Mouse (Mus musculus) embryo, embryonic 9.5 days (tissue): Measurements from ENCODE around the gene Nanos1.

Source experiments
- DNase-seq: peaks from one replicate; pipeline ENCODE4 v3.0.0-alpha.2; 2017; ENCODE audit errors: extremely low spot score

Gene Nanos1

GRCm38 (mm10) chr19:60755438-60756191 lies at the start of gene Nanos1:
Nanos1 (plus strand) TSS chr19:60755987.
- DNase-seq: peak; percentile 89

DNA sequence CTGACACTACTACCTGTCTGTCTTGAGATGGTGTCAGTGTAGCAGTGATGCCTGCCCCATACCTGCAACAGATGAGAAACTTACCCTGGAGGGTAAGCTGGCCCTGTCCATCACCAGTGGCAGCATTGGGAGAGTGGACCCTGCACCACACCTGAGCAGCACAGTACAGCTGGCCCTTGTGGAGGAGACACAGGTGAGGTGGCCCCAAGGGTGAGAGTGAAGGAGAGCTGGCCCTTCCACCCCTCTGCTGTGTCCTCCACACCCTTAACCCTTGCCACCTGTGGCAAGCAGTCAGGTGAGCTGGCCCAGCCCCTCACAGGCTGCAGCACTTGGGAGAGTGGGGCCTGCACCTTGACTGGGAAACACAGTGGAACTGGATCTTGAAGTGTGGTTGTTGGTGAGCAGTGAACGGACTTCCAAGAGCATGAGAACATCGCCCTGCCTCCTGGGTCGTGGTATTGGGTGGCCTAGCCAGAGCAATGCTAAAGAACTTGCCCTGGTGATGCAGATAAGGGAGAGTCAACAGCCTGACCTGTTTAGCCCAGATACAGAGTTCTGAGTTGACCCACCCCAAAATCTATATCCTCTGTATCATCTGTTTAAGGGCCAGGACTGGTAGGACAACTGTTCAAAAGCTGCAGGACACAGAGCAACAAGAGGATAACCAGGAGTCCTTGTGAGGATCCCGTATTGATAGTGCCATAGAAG lies 46.4 kb upstream of the Nanos1 start:
- no peak for DNase-seq

GRCm38 (mm10) chr19:60710196-60710595 lies 45.6 kb upstream of the Nanos1 start:
- DNase-seq: no peak

- no peak for DNase-seq
These were observed 43.2 kb upstream of the Nanos1 start for GRCm38 (mm10) chr19:60712577-60712976.

GRCm38 (mm10) chr19:60716381-60716780 lies 39.4 kb upstream of the Nanos1 start:
- DNase-seq: no peak

DNA sequence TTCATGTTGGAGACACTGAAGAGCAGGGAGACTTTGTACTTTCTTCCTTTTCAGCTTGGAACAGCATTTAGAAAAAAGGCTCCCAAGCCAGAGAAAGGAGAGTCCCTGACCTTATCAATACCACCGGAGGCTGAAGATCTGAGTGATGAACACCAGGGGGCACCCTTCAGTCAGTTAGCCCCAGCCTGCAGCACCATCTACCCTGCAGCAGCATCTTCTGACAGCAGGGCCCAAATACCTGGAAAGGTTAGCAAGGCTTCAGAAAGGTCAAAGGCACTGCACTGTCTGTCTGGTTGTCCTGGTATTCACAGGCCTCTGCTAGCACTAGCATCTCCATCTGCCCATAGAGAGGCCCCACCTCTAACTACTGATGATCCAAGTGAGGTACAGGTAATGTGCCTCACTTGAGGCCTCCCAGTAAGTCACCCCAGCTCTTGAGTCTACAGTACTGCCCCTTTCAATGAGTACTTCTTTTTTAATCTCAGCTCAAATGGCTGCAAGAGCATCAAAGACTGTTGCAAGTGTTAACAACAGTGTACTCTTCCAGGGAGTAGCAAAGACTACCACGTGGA lies 25.4 kb upstream of the Nanos1 start:
- DNase-seq: peak; percentile 39

GRCm38 (mm10) chr19:60731299-60731698 lies 24.5 kb upstream of the Nanos1 start:
- no peak for DNase-seq

GRCm38 (mm10) chr19:60731966-60732365 lies 23.8 kb upstream of the Nanos1 start:
- DNase-seq: no peak

DNA sequence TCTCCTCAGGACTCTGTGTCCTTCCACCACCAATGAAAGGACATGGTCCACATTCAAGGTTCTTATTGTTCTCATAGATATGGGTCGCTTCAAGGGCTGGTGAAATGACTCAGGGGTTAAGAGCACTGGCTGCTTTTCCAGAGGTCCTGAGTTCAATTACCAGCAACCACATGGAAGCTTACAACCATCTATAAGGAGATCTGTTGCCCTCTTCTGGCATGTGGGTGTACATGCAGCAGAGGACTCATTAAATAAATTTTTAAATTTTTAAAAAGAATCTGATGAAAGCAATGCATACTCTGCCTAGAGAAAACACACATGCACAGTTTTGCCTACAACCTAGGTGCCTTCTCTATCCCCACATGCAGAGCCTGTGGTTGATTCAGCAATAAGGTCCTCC lies 15.2 kb upstream of the Nanos1 start:
- no peak for DNase-seq

GRCm38 (mm10) chr19:60743767-60744547 lies 11.8 kb upstream of the Nanos1 start:
- no peak for DNase-seq

DNA sequence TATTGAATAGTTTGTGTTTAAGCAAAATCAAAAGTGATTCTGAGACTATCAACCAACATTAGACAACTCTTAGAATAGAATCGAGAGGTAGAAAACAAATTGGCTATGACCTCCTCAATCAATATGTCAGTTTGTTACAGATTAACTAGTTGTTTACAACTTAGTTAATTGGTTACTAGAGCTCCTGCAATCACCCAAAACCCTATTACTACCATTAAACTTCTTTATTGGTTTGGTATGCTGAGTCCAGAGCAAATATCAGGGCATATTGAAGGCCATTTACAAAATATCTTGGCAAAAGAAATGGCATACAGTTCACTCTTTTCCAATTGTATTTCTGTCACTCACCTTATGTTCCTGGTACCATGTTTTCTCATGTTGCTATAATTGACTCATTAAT lies 8.0 kb upstream of the Nanos1 start:
- no peak for DNase-seq

- peak; percentile 56 for DNase-seq
These were observed 658 bp downstream of the Nanos1 start for GRCm38 (mm10) chr19:60756192-60757098.

DNA sequence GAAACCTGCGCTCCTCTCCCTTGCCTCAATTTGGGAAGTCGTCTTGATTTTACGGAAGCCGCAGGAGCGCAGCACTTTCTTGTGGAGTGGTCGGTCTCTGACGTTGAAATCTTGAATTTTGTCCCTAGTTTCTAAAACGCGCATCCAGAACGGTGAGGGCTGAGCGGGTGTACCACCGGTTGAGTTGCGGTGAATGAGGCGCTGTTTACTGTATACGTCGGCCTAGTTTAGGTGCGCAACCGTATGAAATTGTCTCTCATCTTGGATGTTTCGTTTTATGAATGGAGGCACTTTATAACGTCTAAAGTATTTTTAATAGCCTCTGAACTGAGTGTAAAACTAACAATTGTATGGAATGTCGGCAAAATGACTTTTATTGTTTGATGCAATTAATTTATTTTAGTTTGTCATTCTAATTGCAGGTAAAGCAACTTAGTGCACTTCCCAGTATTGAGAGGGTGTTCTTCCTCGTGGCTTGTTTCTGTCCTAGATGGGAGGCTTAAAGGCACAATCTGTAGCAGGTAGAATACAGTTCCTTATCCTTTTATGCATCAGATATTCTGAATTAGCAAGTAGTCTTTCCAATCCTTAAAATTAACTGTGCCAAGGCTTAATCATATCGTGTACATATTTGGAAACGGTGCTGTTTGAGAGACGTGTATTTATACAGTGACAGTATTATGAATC lies 1.5 kb downstream of the Nanos1 start:
- DNase-seq: no peak

GRCm38 (mm10) chr19:60758896-60759835 lies 3.4 kb downstream of the Nanos1 start:
- DNase-seq: peak; percentile 10

GRCm38 (mm10) chr19:60773366-60773765 lies 17.6 kb downstream of the Nanos1 start:
- no peak for DNase-seq

DNA sequence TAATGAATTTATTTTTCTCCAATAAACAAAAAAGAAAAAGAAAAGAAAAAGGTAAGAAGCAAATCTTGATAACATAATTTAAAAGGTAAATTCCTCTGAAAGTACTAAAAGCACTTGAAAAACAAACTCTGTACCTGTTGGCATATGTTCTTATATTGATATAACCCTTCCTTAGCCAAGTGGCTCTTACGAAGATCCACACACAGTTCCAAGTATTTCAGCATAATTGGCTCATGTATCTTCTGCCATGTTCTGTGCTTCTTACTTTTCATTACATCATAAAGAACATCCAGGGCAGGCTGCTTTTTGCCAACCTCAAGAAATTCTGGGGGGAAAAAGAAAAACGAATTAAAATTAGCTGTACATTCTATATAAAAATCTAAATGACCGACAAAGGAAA lies 26.2 kb downstream of the Nanos1 start:
- no peak for DNase-seq

- no peak for DNase-seq
These were observed 28.9 kb downstream of the Nanos1 start for GRCm38 (mm10) chr19:60784712-60785111.

GRCm38 (mm10) chr19:60787465-60788150 lies 31.8 kb downstream of the Nanos1 start:
- DNase-seq: no peak
